Mouse (Mus musculus): Measurements from ENCODE around the gene Gm20388.
A peak's percentile ranks its signal among the peaks of the same experiment; 100 is the strongest.

The Gm20388 gene

DNA sequence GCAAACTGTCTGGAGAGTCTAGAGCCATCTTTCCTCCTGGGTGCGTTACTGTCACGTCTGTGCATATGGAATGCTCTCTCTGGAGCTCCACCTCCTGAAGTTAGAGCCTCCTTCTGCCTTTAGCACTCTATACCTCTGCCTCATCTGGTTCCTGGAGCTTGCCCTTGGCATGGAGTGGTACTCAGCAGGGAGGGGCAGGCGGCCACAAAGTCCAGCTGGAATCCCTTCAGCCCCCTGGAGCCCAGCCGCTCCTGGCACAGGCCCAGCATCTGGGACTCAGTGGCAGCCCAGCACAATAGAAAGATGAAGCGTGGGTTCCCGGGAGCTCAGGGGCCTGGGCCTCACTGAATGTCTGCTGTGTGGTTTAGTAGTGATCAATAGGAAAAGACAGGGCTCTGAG, 549.7 kb downstream of the Gm20388 start:
- peak; percentile 44 to 59 for DNase-seq

GRCm38 (mm10) chr8:120462119-120462551, 551.5 kb downstream of the Gm20388 start:
- DNase-seq = no peak

- no peak for DNase-seq
Observed at GRCm38 (mm10) chr8:120462611-120463010, 552.0 kb downstream of the Gm20388 start.

DNA sequence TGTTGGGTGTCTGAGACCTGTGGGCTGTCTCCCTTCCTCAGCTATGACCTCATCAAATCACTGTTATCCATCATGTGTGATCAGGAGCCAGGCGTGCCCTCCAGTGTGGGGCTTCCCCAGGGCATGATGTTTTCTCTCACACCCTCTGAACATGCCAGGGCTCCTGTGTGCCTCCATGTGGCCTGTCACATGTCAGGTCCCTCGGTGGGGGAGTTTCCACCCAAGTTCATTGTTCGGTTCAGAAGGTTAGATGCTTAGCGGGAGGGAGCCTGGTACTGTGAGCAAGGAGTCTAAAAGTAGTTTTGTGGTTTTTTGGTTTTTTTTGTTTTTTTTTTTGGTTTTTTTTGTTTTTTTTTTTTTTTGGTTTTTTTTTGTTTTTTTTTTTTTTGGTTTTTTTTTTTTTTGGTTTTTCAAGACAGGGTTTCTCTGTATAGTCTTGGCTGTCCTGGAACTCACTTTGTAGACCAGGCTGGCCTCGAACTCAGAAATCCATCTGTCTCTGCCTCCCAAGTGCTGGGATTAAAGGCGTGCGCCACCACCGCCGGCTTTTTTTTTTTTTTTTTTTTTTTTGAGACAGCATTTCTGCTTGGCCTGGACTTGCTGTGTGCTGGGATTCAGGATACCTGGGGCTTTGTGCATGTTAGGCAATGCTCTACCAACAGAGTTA, 553.4 kb downstream of the Gm20388 start:
- no peak for DNase-seq

DNA sequence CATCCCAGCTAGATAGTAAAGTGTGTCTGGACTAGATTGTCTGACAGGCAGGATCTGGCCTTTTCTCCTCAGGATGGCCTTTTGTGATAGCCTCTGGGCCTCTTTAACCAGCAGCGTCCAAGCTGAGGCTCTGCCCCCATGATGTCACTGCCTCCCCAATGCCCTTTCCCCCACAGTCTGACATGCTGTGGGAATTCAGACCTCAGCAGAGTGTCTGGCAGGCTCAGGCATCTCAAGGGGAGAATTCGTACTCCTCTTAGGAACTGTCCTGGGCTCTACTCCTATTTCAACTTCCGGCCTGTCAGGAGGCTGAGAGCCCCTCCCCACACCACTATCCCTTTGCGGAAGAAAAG, 553.9 kb downstream of the Gm20388 start:
- no peak for DNase-seq

DNA sequence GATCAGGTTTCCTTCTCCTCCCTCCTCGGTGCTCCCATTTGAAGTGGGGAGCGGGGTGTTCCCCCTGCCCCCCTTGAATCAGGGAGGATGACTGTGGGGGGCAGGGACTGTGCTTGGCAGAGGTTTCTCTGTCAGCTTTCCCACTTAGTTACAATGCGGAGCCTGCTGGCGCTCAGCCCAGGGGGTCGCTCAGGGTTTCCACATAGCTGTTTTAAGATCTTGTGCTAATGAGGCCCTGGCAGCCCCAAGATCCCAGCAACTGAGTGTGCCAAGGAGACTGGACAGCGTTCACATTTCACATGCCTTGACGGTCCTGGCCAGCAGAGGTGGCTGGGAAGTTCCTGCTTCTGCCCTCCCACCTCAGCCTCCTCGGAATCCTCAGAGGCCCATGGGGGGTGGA, 555.1 kb downstream of the Gm20388 start:
- peak in 1 of 2 experiments; percentile 51 for DNase-seq

DNA sequence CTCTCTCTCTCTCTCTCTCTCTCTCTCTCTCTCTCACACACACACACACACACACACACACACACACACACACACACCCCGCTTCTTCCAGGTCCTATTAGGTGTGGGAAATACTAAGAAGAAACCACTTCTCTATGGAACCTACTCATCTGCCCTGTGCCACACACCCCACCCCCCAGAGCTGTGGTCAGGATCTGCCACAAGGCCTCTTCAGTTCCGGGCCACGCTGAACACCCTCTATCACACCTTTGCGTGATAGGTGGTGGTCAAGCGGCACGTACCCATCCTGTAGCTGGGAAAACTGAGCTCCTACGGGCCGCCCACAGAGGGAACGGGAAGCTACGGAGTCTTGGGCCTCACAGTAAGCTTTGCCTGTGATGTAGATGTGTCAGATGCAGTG, 555.6 kb downstream of the Gm20388 start:
- DNase-seq = no peak

DNA sequence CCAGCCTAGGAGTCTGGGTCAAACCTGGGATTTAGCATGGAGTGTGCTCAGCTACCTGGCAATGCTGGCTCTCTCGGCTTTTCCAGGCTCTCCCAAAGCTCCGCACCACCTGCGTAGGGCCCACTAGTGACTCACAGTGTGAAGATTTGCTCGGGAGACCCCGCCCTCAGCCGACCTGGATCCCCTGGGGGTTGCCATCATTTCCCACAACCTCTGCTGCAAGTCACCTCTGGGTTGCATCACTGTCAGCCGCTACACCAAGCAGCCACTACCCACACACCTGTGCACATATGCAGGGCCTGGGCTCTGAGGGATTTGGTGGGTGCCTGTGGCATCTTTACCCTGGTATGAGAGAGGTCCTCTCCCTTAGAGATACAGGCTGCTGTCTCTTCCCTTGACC, 557.0 kb downstream of the Gm20388 start:
- DNase-seq = no peak

GRCm38 (mm10) chr8:120470170-120470569, 559.5 kb downstream of the Gm20388 start:
- no peak for DNase-seq

GRCm38 (mm10) chr8:120471166-120471565, 560.5 kb downstream of the Gm20388 start:
- DNase-seq = peak; percentile 45 to 70

- no peak for DNase-seq
Observed at GRCm38 (mm10) chr8:120471752-120472151, 561.1 kb downstream of the Gm20388 start.

- DNase-seq = peak in 1 of 2 experiments; percentile 36
Observed at GRCm38 (mm10) chr8:120472230-120472629, 561.6 kb downstream of the Gm20388 start.

DNA sequence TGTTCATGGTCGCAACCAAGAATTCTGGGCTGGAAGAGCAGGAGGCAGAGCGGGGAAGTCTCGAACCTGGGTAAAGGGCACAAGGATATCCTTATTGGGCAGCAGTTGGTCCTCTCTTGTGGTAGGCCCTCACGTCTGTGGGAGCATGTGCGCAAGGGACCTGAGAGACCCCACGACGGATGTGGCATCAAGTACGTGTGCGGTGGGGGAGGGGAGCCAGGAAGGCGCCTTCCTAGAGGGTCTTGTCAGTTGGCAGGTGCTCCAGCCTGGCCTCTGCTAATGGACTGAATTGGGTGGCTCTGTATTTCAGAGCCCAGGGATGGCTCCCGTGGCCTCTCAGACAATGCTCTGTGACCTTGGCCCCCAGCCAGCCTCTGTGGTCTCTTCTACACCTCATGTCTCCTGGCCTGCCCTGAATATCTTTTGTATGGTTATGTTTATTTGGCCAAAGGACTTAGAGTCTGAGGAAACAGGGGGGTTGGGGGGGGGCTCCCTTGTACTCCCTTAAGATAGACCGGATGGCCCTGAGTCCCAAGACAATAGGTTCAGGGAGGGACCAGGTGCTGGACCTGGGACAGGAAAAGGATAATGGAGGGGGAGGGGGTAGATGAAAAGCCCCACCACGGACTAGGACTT, 563.2 kb downstream of the Gm20388 start:
- no peak for DNase-seq

- no peak for DNase-seq
Observed at GRCm38 (mm10) chr8:120474496-120475235, 564.0 kb downstream of the Gm20388 start.

- no peak for DNase-seq
Observed at GRCm38 (mm10) chr8:120475462-120476201, 565.0 kb downstream of the Gm20388 start.

GRCm38 (mm10) chr8:120476711-120477575, 566.3 kb downstream of the Gm20388 start:
- no peak for DNase-seq

GRCm38 (mm10) chr8:120478754-120479153, 568.1 kb downstream of the Gm20388 start:
- no peak for DNase-seq

DNA sequence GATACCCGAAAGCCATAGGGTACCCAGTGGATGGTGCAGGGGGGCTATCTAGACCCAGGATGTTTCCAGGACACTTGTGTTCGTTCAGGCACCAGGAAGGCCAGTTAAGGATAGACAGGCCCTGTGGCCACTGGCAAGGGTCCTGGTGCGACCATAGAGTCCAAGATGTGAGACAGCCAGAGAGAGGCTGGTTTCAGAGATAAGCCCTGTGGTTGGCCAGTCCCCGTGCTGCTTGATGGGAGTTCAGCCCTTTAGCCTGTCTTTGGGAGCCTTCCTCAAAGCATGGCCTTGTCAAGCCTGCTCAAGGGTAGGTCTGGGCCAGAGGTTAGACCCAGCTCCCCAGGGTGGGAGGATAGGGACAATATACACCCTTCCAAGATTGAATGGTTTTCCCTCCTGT, 569.0 kb downstream of the Gm20388 start:
- DNase-seq = no peak

GRCm38 (mm10) chr8:120482015-120482689, 571.5 kb downstream of the Gm20388 start:
- DNase-seq = peak; percentile 61 to 66

- DNase-seq = peak in 1 of 2 experiments; percentile 29
Observed at GRCm38 (mm10) chr8:120484460-120484859, 573.8 kb downstream of the Gm20388 start.

DNA sequence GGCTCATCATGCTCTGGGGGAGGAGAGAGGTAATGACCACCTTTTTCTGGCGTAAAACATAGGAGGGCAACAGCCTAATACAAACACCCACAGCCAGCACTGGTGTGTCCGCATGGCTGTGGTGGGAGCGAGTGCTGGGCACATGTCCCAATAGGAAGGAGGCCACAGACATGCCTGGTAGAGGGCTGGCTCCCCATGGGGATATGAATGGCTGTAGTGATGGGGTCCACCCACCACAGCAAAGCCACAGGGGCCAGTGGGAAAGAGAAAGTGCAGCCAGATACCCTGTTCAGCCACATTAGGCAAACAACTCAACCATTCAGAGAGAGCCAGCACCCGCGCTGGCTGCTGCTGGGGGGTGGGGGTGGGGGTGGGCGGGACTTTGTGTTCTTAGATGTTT, 574.5 kb downstream of the Gm20388 start:
- peak in 1 of 2 experiments; percentile 21 for DNase-seq
